Mouse (Mus musculus): ENCODE measurements around the gene Smg7. TPM values are rescaled to one million over a fixed set of nuclear protein-coding genes. Genes with fewer than 3 reads are reported as not detected.
A peak's percentile ranks its signal among the peaks of the same experiment; 100 is the strongest.

Smg7 gene
- polyA plus RNA-seq, 1 experiment from 2014 or later = 32.7 TPM

DNA sequence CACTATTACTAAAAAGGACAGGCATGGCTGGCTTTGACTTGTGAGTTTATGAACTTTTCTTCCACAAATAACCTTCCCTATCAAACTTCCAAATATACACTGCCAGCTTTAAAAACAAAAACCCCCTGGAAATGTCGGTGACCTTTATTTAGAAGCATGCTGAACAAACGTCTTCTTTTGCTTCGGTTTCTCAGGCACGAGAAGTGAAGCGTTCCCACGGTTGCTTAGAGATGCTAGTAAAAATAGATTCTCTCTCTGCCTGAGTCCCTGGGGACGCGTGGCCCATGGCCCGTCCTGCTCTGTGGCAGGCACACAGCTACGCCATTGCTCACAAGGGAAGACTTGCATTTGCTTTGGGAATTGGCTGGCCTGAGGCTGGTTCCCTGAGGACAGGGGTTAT, 84.7 kb downstream of the Smg7 start:
- Histone ChIP-seq H3K4me1 (replicated peaks) (peaks cover 35% of the 10 kb centered on the region), H3K4me3 (no peak overlapping the region), H3K4me2 (no peak overlapping the region), H3K27ac (replicated peaks) (peak overlapping the region; percentile 31; the same call in 1 of the 2 replicates), H3K9me3 (no peaks in the 10 kb centered on the region), H3K36me3 (no peaks in the 10 kb centered on the region), H3K27me3 (no peaks in the 10 kb centered on the region), H3K9ac (no peak overlapping the region)
- WGBS = 5% methylated on average over 10 of the region's 10 CpGs
- ATAC-seq (ENCODE audit: low FRiP score, low read depth) = peak; percentile 35; the same call in 1 of the 2 replicates

DNA sequence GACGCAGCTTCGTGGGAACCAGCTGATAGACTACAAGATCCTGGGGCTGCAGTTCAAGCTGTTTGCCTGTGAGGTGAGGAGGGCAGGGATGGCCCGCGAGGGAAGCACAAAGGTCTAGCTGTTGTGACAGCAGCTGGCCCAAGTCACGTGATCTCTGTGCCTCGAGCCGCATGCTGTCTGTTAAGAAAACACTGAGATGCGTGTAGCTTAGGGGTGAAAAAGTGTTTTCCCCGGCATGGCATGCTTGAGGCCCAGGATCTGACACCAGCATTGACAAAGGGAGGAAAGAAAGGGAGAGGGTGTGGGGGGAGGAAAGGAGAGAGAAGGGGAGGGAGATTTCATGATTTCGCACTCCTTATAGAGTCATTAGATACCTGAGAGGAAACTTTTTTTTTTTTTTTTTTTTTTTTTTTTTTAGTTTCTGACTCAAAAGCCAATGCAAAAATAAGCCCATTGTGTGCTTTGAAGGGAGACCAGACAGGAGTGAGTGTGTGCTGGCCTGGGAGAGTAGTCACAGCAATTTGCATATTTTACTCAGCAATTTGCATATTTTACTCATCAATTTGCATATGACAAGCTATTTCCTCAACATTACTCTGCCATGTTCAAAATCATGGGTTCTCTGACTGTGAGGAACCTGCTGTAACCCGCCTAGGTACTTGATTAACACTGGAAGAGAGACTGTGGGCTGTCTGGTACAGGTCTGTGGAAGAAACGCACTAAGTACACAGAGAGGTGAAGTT, 85.2 kb downstream of the Smg7 start:
- H3K27me3 ChIP-seq = no peaks in the 10 kb centered on the region
- H3K4me1 ChIP-seq (replicated peaks) = peaks cover 35% of the 10 kb centered on the region
- no peak overlapping the region for H3K4me2 ChIP-seq
- no peak overlapping the region for H3K9ac ChIP-seq
- no peak for ATAC-seq (ENCODE audit: low FRiP score, low read depth)
- H3K36me3 ChIP-seq = no peaks in the 10 kb centered on the region
- H3K9me3 ChIP-seq = no peaks in the 10 kb centered on the region
- H3K4me3 ChIP-seq = no peak overlapping the region
- 11% methylated on average over 12 of the region's 12 CpGs for WGBS
- peak overlapping the region; percentile 42 for H3K27ac ChIP-seq (replicated peaks)

DNA sequence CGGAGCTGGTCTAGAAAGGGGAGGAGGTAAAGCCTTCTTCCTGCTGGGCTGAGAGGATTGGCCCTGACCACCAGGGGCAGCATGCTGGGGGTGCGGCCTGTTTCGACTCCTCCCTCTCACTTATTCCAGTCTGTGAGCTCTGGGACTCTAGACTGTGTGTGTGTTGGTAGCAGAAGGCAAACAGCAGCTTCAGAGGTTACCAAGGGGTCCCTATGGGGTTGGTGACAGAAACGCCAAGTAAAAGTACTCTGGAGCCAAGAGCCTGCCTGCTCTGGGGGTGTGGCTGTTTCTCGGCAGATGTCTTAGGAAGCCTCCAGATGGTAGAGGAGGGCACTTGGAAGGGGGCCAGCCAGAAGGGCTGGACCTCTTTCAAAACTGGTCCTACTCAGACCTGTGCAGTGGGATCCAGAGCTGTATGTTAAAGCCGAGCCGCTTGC, 87.2 kb downstream of the Smg7 start:
- no peaks in the 10 kb centered on the region for H3K9me3 ChIP-seq
- no peaks in the 10 kb centered on the region for H3K27me3 ChIP-seq
- no peak overlapping the region; the same call in 1 of the 2 replicates for H3K27ac ChIP-seq (replicated peaks)
- WGBS = 33% methylated on average over 7 of the region's 7 CpGs
- peaks cover 35% of the 10 kb centered on the region for H3K4me1 ChIP-seq (replicated peaks)
- H3K9ac ChIP-seq = no peak overlapping the region
- ATAC-seq (ENCODE audit: low FRiP score, low read depth) = peak; percentile 84
- no peak overlapping the region for H3K4me2 ChIP-seq
- H3K36me3 ChIP-seq = no peaks in the 10 kb centered on the region
- H3K4me3 ChIP-seq = no peak overlapping the region

DNA sequence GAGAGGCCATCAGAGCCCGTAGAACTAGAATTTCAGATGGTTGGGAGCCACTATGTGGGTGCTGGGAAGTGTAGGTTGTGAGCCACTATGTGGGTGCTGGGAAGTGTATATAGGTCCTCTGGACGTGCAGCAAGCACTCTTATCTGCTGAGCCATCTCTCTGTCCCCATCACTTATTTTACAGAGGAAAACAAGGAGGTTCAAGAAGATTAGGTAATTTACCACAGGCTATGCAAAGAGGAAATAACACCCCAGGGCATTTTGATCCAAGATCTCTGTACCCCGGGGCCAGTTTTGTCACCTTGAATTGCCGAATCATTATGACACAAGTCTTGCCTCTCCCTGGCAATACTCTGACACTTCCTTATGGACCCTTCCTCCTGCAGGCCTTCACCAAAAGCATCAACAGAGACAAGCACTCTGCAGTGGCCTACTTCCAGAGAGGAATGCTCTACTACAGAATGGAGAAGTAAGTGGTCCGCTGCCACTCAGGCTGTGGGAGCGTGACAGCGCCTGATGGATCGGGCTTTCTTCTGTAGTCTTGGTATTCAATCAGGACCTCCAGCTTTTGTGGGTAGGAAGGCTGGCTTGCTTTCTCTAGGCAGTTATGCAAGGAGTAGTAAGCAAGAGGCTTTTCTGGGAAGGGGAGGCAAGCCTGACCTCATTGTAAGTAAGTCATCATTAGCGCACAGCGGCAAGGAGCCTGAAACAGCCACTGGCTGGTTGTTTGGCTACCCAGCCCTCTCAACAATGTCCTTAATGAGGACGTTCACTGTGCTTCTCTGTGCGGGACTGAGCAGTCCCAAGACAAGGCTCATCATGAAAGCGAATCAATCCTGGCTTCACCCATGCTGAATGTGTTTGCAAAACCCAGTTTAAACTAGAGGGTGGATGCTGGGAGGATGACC, 91.7 kb downstream of the Smg7 start:
- Histone ChIP-seq H3K9ac (no peak overlapping the region), H3K4me3 (no peak overlapping the region), H3K36me3 (no peaks in the 10 kb centered on the region), H3K4me2 (no peak overlapping the region), H3K4me1 (replicated peaks) (peaks cover 11% of the 10 kb centered on the region), H3K9me3 (no peaks in the 10 kb centered on the region), H3K27ac (replicated peaks) (no peak overlapping the region), H3K27me3 (no peaks in the 10 kb centered on the region)
- no peak for ATAC-seq (ENCODE audit: low FRiP score, low read depth)
- 51% methylated on average over 13 of the region's 13 CpGs for WGBS

DNA sequence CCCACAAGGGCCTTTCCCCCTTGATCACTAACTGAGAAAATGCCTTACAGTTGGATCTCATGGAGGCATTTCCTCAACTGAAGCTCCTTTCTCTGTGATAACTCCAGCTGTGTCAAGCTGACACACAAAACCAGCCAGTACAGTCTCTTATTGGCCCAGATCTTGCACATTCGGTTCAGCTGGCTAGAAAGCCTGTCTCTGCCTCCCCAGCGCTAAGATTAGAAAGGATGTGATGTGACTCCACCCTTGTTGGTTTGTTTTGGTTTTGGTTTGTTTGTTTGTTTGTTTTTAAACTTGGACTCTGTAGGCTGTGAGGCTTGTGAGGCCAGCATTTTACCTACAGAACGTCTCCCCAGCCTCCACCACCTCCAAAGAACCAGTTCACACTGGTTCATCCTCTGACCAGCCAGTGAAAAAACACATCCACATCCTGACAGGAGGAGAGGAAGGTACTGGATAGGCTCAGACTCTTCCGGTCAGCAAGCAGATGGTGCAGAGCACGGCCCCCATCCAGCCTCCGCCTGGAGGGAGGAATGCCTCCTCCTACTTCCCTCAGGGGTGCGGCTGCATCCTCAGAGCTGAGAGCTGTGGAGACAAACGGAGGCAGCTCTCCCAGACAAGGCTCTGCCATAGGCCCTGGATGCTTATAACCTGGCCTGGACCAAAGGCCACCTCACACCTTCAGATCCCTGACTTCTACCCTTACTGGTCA, 92.7 kb downstream of the Smg7 start:
- ATAC-seq (ENCODE audit: low FRiP score, low read depth) = 0 out of 2 replicates have a peak, but pooled peaks have one; percentile 54
- Histone ChIP-seq H3K9ac (no peak overlapping the region), H3K27ac (replicated peaks) (no peak overlapping the region), H3K27me3 (no peaks in the 10 kb centered on the region), H3K4me3 (no peak overlapping the region), H3K9me3 (no peaks in the 10 kb centered on the region), H3K4me2 (no peak overlapping the region), H3K36me3 (no peaks in the 10 kb centered on the region), H3K4me1 (replicated peaks) (peaks cover under 1% of the 10 kb centered on the region; the same call in 1 of the 2 replicates)
- WGBS = 39% methylated on average over 8 of the region's 8 CpGs

DNA sequence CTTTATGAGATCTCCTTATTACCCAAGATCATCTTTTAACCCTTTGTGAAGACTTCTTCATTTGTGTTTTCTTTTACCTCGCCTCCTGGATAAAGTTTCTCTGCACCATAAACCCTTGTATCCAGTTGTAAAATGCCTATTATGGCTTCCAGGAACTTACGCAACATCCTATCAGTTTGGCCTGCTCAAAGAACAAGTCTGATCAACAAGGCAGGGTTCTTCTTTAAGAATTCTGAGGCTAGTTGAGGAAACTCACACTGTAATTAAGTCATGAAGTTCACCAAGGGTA, 94.1 kb downstream of the Smg7 start:
- WGBS = 95% methylated on average over 2 of the region's 2 CpGs
- H3K4me3 ChIP-seq = no peak overlapping the region
- no peak overlapping the region for H3K27ac ChIP-seq (replicated peaks)
- no peaks in the 10 kb centered on the region for H3K36me3 ChIP-seq
- no peaks in the 10 kb centered on the region for H3K4me1 ChIP-seq (replicated peaks)
- ATAC-seq (ENCODE audit: low FRiP score, low read depth) = no peak
- H3K9me3 ChIP-seq = no peaks in the 10 kb centered on the region
- H3K4me2 ChIP-seq = no peak overlapping the region
- no peak overlapping the region for H3K9ac ChIP-seq
- no peaks in the 10 kb centered on the region for H3K27me3 ChIP-seq

DNA sequence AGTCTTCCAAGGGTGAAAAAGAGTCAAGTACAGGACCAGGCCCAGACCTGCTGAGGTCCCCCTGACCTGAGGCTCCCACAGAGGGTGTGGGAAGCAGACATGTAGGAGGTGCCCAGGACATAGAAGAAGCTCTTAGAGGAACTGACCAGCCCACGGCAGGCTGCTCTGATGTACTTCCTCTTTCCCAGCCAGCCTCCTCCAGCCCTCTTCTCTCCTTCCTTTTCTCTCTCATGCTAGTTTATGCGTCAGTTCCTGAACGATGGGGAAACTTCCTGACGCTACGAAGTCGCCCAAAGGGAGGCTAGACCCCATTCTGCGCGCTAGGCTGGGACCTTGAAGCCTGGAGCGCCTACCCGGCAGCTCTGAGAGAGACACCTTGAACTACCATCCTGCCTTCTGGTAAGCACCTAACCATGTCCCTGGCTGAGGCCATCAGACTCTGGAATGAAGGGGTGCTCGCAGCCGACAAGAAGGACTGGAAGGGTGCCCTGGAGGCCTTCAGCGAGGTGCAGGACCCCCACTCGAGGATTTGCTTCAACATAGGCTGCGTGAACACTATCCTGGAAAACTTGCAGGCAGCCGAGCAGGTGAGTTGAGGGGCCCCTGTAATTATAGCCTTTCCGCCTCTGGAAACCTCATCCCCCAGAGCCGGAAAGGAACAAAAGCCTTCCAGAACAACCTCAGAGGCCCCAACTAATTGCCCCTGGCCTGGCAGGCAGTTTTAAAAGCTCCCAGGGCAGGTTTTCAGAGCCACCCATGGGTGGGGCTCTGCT, 94.6 kb downstream of the Smg7 start:
- 84% methylated on average over 18 of the region's 18 CpGs for WGBS
- Histone ChIP-seq H3K27ac (replicated peaks) (no peak overlapping the region), H3K9me3 (no peaks in the 10 kb centered on the region), H3K27me3 (no peaks in the 10 kb centered on the region), H3K4me1 (replicated peaks) (no peaks in the 10 kb centered on the region), H3K36me3 (no peaks in the 10 kb centered on the region), H3K4me2 (no peak overlapping the region), H3K9ac (no peak overlapping the region), H3K4me3 (no peak overlapping the region)
- ATAC-seq (ENCODE audit: low FRiP score, low read depth) = no peak

DNA sequence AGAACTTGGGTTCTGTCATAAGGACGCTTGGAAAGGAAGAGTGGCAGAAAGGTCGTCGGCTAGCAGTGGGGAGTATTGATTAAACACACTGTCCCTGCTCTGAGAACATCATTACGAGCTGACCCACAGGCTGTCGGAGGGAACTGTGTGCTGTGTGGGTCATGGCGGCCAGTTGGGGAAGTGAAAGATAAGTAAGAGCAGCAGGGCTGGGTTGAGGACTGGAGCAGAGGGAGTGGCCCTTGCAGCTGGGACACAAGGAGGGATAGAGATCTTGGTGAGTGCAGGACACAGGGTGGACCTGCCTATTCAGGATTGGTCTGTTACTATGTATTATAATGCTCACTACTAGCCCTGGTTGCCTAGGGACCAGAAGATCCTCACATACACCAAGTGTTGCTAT, 97.5 kb downstream of the Smg7 start:
- no peak for ATAC-seq (ENCODE audit: low FRiP score, low read depth)
- peaks cover 1% of the 10 kb centered on the region; the same call in 1 of the 2 replicates for H3K4me1 ChIP-seq (replicated peaks)
- no peak overlapping the region for H3K4me3 ChIP-seq
- H3K4me2 ChIP-seq = no peak overlapping the region
- WGBS = 82% methylated on average over 6 of the region's 6 CpGs
- H3K9me3 ChIP-seq = no peaks in the 10 kb centered on the region
- no peak overlapping the region for H3K9ac ChIP-seq
- no peak overlapping the region for H3K27ac ChIP-seq (replicated peaks)
- no peaks in the 10 kb centered on the region for H3K36me3 ChIP-seq
- no peaks in the 10 kb centered on the region for H3K27me3 ChIP-seq

DNA sequence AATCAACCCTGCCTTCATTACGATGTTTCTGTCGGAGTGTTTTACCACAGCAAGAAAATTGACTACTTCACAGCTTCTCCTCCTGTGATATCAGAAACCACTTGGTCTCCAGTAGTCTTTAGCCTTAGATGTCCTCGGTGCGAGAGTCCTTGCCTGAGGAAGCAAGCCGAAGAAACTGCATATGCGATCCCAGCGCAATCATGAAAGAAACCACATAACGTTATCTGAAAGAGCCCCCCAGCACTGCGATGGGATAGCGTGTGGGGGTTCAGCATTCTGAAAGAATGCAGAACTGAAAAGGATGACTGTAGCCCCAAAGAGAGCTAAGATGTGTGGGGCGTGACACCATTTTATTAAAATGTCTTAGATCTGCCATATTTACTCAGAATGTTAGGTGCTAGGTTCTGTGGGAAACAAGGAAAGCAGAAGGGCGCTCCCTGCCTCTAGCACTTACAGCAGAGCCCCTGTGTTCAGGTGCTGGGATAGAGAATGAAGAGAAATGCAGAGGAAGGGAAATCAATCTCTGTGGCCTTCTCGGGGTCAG, 101.7 kb downstream of the Smg7 start:
- no peaks in the 10 kb centered on the region for H3K36me3 ChIP-seq
- no peak overlapping the region for H3K9ac ChIP-seq
- H3K4me1 ChIP-seq (replicated peaks) = peaks cover 5% of the 10 kb centered on the region; the same call in 1 of the 2 replicates
- H3K27ac ChIP-seq (replicated peaks) = no peak overlapping the region
- H3K4me3 ChIP-seq = no peak overlapping the region
- no peaks in the 10 kb centered on the region for H3K27me3 ChIP-seq
- ATAC-seq (ENCODE audit: low FRiP score, low read depth) = no peak
- no peaks in the 10 kb centered on the region for H3K9me3 ChIP-seq
- no peak overlapping the region for H3K4me2 ChIP-seq
- 81% methylated on average over 13 of the region's 13 CpGs for WGBS

DNA sequence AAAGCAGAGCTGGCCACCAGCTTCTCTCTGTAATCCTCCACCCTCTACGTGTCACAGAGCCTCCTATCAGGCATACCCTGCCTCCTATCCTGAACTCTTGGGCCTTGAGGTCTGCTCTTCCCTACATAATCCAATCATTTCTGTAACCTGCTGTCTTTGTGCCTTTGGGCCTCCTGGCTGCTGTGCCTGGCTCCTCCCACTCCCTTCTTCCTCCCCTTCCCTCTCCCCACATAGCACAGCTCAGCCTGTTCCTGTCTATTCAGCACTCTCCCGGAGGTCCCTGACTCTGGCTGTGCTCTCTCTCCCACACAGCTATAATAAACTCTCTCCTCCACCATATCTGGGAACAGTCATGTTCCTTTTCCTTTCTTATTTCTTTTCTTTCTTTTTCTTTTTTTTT, 102.5 kb downstream of the Smg7 start, which contains the start of gene Ncf2:
Gene Ncf2 (plus strand): TSS at position 298 of the 400 bp plus-strand sequence.
- ATAC-seq (ENCODE audit: low FRiP score, low read depth) = peak; percentile 74; the same call in 1 of the 2 replicates
- H3K27ac ChIP-seq (replicated peaks) = 0 out of 2 replicates have a peak within 1 kb of the TSS, but pooled peaks have one; percentile 4
- no peak within 1 kb of the TSS for H3K4me2 ChIP-seq
- H3K27me3 ChIP-seq = no peaks in the 10 kb centered on the region
- 9% methylated on average over 2 of the region's 2 CpGs for WGBS
- H3K4me3 ChIP-seq = no peak within 1 kb of the TSS
- no peaks in the 10 kb centered on the region for H3K36me3 ChIP-seq
- peaks cover 5% of the 10 kb centered on the region; the same call in 1 of the 2 replicates for H3K4me1 ChIP-seq (replicated peaks)
- H3K9ac ChIP-seq = no peak within 1 kb of the TSS
- no peaks in the 10 kb centered on the region for H3K9me3 ChIP-seq

DNA sequence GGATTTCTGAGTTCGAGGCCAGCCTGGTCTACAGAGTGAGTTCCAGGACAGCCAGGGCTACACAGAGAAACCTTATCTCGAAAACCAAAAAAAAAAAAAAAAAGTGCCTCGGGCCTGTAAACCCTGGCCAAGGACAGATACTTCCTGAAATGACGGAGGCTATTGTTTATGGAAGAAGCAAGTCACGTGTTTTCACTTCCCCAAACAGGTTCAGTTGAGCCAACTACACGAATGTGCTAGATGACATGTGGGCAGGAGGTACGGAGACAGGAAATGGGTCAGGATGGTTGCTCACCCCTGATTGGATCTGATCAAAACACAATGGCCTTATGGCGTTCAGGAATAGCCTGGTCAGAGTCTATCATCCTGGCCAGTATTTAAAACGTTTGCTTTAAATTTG, 104.3 kb downstream of the Smg7 start:
- H3K9ac ChIP-seq = no peak overlapping the region
- no peak for ATAC-seq (ENCODE audit: low FRiP score, low read depth)
- no peaks in the 10 kb centered on the region for H3K27me3 ChIP-seq
- H3K27ac ChIP-seq (replicated peaks) = no peak overlapping the region
- no peaks in the 10 kb centered on the region for H3K36me3 ChIP-seq
- peaks cover 6% of the 10 kb centered on the region for H3K4me1 ChIP-seq (replicated peaks)
- H3K4me3 ChIP-seq = no peak overlapping the region
- 85% methylated on average over 9 of the region's 9 CpGs for WGBS
- no peak overlapping the region for H3K4me2 ChIP-seq
- no peaks in the 10 kb centered on the region for H3K9me3 ChIP-seq
